Mouse (Mus musculus) heart, embryonic 12.5 days (tissue): ENCODE measurements at regions not wholly inside any gene's neighbourhood (a gene's known extent, or its start where the extent isn't known, plus 50 kb on each side); places are given as distances from the start of the nearest gene placed in this dataset.

Source experiments
- ATAC-seq: fragments of 200-750 bp; cut with Nextera tagmentation; 2 replicates; pipeline ENCODE4 v1.8.0; 2017; ENCODE audit warnings: moderate TSS enrichment, moderate library complexity; ENCODE audit not compliant: insufficient number of reproducible peaks, low FRiP score
- H3K27ac ChIP-seq: fragments of 300-500 bp; sonication (generic); 2 replicates; pipeline ENCODE4 v1.5.1; 2016; ENCODE audit warnings: mild to moderate bottlenecking, moderate library complexity; ENCODE audit not compliant: poor library complexity, severe bottlenecking
- H3K27me3 ChIP-seq: fragments of 300-500 bp; sonication (generic); replicated peaks from 2 replicates; pipeline ENCODE4 v1.6.1; 2016; ENCODE audit warnings: mild to moderate bottlenecking, moderate library complexity
- H3K36me3 ChIP-seq: fragments of 300-500 bp; sonication (generic); 2 replicates; pipeline ENCODE4 v1.6.1; 2016; ENCODE audit warnings: mild to moderate bottlenecking, moderate library complexity
- H3K4me1 ChIP-seq: fragments of 300-500 bp; sonication (generic); replicated peaks from 2 replicates; pipeline ENCODE4 v1.6.1; 2016; ENCODE audit warnings: mild to moderate bottlenecking
- H3K4me2 ChIP-seq: fragments of 300-500 bp; sonication (generic); 2 replicates; pipeline ENCODE4 v1.6.1; 2016; ENCODE audit warnings: mild to moderate bottlenecking, moderate library complexity
- H3K4me3 ChIP-seq: fragments of 300-500 bp; sonication (generic); 2 replicates; pipeline ENCODE4 v1.5.1; 2016; ENCODE audit warnings: mild to moderate bottlenecking
- H3K9ac ChIP-seq: fragments of 300-500 bp; sonication (generic); 2 replicates; pipeline ENCODE4 v1.6.1; 2016; ENCODE audit warnings: mild to moderate bottlenecking, moderate library complexity
- H3K9me3 ChIP-seq: fragments of 300-500 bp; sonication (generic); replicated peaks from 2 replicates; pipeline ENCODE4 v1.6.1; 2016; ENCODE audit warnings: mild to moderate bottlenecking, moderate library complexity
- WGBS: fragments of 180-500 bp; shearing (Covaris S2); methylation state at CpG from one replicate; pipeline ENCODE4 v1.1.7; 2016; 5-methylcytosine and 5-hydroxymethylcytosine counted together

DNA sequence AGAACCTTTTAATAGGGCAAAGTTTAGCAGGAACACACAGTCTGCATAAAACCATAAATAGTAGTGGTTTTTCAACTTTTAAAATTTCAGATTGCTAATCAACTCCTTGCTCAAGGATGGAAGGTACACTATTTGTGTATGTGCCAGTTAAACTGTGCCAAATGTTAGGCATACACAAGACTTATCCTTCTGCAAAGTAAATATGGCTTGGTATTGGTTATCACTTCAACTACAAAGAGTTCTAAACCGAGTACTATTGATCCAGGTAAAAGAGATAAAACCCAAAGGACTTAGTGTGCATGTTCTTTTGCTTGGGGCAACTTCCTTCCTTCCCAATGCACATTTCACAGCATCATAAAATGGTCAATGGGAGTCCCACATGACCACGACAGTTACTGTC is 1200.2 kb downstream of the Gsdmc2 start:
- H3K4me3 ChIP-seq, result no peak overlapping the region
- no peak for ATAC-seq
- no peaks in the 10 kb centered on the region for H3K9me3 ChIP-seq
- no peaks in the 10 kb centered on the region for H3K36me3 ChIP-seq
- H3K27me3 ChIP-seq, result no peaks in the 10 kb centered on the region
- no peak overlapping the region for H3K9ac ChIP-seq
- 74% methylated on average over 2 of the region's 2 CpGs for WGBS
- no peak overlapping the region for H3K27ac ChIP-seq
- no peak overlapping the region for H3K4me2 ChIP-seq
- H3K4me1 ChIP-seq, result no peaks in the 10 kb centered on the region

DNA sequence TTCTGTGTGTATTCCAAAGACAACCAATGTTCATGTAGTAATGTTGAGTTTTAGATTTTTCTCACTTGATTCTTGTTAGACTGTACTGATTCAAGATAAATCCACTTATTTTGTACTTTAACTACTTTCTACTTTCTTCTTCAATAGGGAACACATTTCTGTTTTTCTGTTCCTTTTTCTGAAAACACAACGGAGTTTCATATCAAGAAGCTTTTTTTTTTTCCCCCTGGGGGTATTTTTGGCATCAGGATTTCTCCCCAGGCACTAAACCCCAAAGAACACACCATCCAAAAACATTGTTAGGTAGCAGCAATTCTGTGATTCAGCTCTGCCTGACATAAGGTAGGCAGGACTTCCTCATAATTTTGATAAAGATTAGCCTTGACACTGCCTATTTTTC is 1200.7 kb downstream of the Gsdmc2 start:
- Histone ChIP-seq H3K4me2 (no peak overlapping the region), H3K4me1 (no peaks in the 10 kb centered on the region), H3K36me3 (no peaks in the 10 kb centered on the region), H3K27me3 (no peaks in the 10 kb centered on the region), H3K9ac (no peak overlapping the region), H3K9me3 (no peaks in the 10 kb centered on the region), H3K4me3 (no peak overlapping the region), H3K27ac (no peak overlapping the region)
- WGBS, result 62% methylated on average over 1 of the region's 1 CpGs
- ATAC-seq, result no peak

DNA sequence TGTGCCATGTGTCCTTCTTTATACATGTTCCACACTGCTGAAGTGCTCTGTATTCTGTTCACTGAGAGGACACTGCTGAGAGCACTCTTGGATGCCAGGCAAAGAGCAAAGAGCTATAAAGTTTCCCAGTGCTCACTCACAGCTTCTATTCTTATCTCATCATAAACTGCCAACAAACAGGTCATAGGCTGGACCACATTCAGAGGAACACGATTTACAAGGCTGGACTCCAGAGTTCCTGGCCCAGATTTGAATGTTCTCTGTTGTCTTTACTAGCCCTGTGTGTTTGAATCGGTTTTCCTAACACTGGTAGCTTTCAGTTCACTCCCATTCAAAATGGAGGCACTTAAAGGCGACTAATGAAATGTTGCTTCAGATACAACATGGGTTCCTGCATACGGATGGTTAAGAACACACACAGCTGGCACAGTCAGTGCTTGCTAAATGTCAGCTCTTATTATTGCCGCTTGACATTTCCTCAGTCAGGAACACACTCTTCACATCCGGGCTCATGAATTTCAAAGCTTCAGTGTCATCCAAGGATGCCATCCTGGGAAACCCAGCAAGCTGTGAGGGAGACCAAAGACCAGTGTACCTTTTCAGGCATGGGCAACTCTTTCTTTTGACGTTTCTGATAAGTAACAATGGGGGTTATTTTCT is 1203.8 kb downstream of the Gsdmc2 start:
- no peaks in the 10 kb centered on the region for H3K36me3 ChIP-seq
- no peak overlapping the region for H3K4me3 ChIP-seq
- H3K9me3 ChIP-seq, result no peaks in the 10 kb centered on the region
- 74% methylated on average over 7 of the region's 7 CpGs for WGBS
- H3K4me2 ChIP-seq, result no peak overlapping the region
- ATAC-seq, result no peak
- H3K4me1 ChIP-seq, result no peaks in the 10 kb centered on the region
- H3K9ac ChIP-seq, result no peak overlapping the region
- no peak overlapping the region for H3K27ac ChIP-seq
- no peaks in the 10 kb centered on the region for H3K27me3 ChIP-seq

DNA sequence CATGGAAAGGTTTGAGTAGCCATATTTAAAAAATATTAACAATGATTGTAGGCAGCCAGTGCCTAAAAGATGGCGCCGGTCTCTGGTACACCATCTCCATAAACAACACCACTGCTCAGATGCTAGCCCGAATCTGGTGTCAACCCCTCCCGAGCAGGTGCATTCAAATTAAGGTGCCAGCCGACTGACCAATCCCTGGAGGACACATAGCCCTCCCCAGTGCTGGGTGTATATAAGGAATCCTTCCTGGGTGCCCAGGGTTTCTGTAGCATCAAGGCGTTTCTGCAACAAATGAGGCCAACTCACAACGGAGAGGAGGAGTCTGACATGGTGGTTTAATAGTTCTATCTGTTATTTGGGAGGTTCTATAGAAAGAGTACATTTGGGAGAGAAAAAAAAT is 1219.6 kb downstream of the Gsdmc2 start:
- H3K36me3 ChIP-seq, result no peaks in the 10 kb centered on the region
- no peak overlapping the region for H3K9ac ChIP-seq
- H3K4me2 ChIP-seq, result no peak overlapping the region
- 84% methylated on average over 7 of the region's 7 CpGs for WGBS
- ATAC-seq, result no peak
- no peaks in the 10 kb centered on the region for H3K9me3 ChIP-seq
- no peak overlapping the region for H3K27ac ChIP-seq
- no peaks in the 10 kb centered on the region for H3K27me3 ChIP-seq
- no peaks in the 10 kb centered on the region for H3K4me1 ChIP-seq
- no peak overlapping the region for H3K4me3 ChIP-seq

DNA sequence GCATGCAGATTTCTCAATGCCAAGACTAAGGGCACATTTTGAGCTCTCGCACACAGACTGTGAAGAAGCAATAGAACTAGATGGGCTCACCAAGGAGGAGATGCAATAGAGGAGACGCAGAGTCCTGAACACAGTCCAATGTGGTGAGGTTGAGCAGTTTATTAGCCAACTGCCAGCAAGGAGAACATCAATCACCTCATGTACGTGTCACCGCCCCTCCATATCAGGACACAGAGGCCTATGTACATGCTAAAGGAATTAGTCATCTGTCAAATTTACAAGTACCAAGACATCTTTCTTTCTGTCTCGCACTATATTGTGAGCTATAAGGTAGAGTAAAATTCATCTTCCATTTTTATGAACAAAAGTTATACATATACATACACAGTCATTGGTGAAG is 1228.9 kb downstream of the Gsdmc2 start:
- Histone ChIP-seq H3K27me3 (no peaks in the 10 kb centered on the region), H3K27ac (no peak overlapping the region), H3K9me3 (no peaks in the 10 kb centered on the region), H3K36me3 (no peaks in the 10 kb centered on the region), H3K4me2 (no peak overlapping the region), H3K9ac (no peak overlapping the region), H3K4me3 (no peak overlapping the region), H3K4me1 (no peaks in the 10 kb centered on the region)
- 71% methylated on average over 5 of the region's 5 CpGs for WGBS
- no peak for ATAC-seq

DNA sequence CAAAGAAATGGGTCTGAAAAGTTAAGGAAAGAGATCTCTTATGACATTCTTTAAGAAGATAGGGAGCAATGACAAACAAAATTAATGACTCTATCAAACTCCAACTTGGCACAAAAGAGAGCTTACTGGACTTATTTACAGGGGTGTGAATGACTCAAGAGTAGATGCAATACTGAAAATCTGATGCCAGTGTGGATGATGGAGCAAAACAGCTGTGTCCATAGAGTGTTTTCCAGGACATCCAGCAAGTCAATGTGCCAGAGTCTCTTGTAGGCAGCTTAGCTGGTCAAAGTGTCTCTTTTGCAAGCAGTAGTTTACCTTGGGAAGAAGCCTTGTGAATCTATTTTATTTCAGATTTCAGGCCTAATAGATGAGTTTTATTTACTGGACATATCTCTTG is 1248.2 kb downstream of the Gsdmc2 start:
- no peaks in the 10 kb centered on the region for H3K36me3 ChIP-seq
- 0 out of 2 replicates have a peak, but pooled peaks cover 4% of the 10 kb centered on the region for H3K4me1 ChIP-seq
- no peaks in the 10 kb centered on the region for H3K9me3 ChIP-seq
- no peak overlapping the region for H3K27ac ChIP-seq
- H3K4me3 ChIP-seq, result no peak overlapping the region
- no peak overlapping the region for H3K9ac ChIP-seq
- no peaks in the 10 kb centered on the region for H3K27me3 ChIP-seq
- H3K4me2 ChIP-seq, result no peak overlapping the region
- no peak for ATAC-seq

DNA sequence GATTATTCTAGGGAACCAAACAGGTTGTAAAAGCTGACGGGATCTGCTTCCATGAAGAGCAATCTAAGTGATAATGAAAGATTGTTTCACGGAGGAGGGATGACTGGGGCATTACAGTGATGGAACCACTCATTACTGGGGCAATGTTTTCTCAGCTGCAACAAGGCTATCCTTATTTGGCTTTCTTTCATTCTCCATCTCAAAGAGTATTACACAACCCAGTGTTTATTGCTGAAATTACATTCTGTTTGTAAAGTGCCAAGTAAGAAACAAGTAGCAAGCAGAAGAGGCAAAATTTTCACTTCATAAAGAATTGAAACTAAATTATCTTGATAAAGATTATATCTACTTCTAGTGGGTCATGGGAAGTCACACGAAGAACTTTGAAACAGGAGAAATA is 1256.4 kb downstream of the Gsdmc2 start:
- H3K9me3 ChIP-seq, result no peaks in the 10 kb centered on the region
- H3K9ac ChIP-seq, result no peak overlapping the region
- no peaks in the 10 kb centered on the region for H3K27me3 ChIP-seq
- no peak for ATAC-seq
- WGBS, result 59% methylated on average over 3 of the region's 3 CpGs
- H3K27ac ChIP-seq, result no peak overlapping the region
- H3K4me2 ChIP-seq, result no peak overlapping the region
- 0 out of 2 replicates have a peak, but pooled peaks cover 4% of the 10 kb centered on the region for H3K4me1 ChIP-seq
- no peak overlapping the region for H3K4me3 ChIP-seq
- no peaks in the 10 kb centered on the region for H3K36me3 ChIP-seq

DNA sequence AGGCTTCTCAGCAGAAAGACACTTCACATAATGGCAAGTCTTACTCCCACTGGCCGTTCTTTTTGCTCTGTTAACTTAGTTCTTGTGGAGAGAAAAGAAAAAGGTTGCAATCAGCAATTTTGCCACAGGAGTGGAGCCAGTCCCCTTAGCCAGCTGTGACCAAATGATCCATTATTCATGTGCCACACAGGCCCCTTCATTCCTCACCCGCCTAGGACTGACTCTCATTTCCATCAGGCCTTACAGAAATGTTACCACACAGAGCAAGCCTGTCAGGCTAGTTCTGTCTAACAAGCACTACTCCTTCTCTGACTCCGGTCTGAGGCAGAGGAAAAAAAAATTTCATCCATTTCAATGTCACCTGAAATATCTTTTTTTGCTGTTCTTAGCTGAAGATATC is 1266.2 kb downstream of the Gsdmc2 start:
- no peaks in the 10 kb centered on the region for H3K4me1 ChIP-seq
- no peaks in the 10 kb centered on the region for H3K36me3 ChIP-seq
- no peak for ATAC-seq
- 73% methylated on average over 3 of the region's 3 CpGs for WGBS
- H3K4me2 ChIP-seq, result no peak overlapping the region
- no peaks in the 10 kb centered on the region for H3K9me3 ChIP-seq
- no peak overlapping the region for H3K9ac ChIP-seq
- H3K27me3 ChIP-seq, result no peaks in the 10 kb centered on the region
- H3K27ac ChIP-seq, result no peak overlapping the region
- H3K4me3 ChIP-seq, result no peak overlapping the region

DNA sequence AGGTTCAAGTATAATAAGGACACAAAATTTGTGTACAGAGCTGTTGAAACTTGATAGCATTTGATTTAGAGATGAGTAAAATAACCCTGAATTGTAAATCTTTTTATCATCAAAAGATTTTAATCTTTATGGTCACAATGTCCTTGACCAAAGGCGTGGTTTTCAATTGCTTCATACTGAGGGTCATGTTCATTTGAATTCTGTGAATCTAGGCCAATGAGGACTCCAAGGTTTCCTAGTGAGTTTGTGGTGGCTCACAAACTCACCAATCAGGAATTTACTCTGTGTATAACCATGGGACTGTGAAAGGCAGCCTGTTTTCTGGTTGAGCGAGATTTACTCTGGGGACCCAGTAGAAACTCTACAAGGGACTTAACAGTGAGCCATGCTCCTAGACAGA is 1269.2 kb downstream of the Gsdmc2 start:
- no peaks in the 10 kb centered on the region for H3K9me3 ChIP-seq
- H3K27me3 ChIP-seq, result no peaks in the 10 kb centered on the region
- WGBS, result 81% methylated on average over 2 of the region's 2 CpGs
- no peaks in the 10 kb centered on the region for H3K36me3 ChIP-seq
- H3K4me1 ChIP-seq, result no peaks in the 10 kb centered on the region
- no peak overlapping the region for H3K9ac ChIP-seq
- ATAC-seq, result no peak
- H3K4me3 ChIP-seq, result no peak overlapping the region
- no peak overlapping the region for H3K4me2 ChIP-seq
- no peak overlapping the region for H3K27ac ChIP-seq

DNA sequence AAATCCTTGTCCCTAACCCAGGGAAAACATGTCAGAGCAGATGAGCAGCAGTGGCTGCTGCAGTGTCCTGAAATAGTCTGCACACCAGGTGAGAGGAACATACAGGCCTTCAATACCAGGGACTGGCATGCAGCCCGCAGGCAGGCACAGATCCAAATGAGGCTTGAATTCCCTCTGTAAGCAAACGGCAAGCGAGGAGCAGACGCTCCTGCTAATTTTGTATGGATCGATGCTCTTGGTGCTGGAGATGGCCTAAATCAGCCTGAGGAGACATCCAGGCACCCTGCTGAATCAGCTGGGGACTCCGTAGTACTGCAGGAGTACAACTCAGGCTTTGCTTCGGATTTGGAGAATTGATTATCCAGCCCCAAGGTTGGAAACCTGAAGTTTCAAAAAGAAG is 1273.2 kb downstream of the Gsdmc2 start:
- Histone ChIP-seq H3K27me3 (no peaks in the 10 kb centered on the region), H3K36me3 (no peaks in the 10 kb centered on the region), H3K4me3 (no peak overlapping the region), H3K27ac (no peak overlapping the region), H3K4me2 (no peak overlapping the region), H3K9me3 (no peaks in the 10 kb centered on the region), H3K9ac (no peak overlapping the region), H3K4me1 (0 out of 2 replicates have a peak, but pooled peaks cover 4% of the 10 kb centered on the region)
- 78% methylated on average over 7 of the region's 7 CpGs for WGBS
- no peak for ATAC-seq

DNA sequence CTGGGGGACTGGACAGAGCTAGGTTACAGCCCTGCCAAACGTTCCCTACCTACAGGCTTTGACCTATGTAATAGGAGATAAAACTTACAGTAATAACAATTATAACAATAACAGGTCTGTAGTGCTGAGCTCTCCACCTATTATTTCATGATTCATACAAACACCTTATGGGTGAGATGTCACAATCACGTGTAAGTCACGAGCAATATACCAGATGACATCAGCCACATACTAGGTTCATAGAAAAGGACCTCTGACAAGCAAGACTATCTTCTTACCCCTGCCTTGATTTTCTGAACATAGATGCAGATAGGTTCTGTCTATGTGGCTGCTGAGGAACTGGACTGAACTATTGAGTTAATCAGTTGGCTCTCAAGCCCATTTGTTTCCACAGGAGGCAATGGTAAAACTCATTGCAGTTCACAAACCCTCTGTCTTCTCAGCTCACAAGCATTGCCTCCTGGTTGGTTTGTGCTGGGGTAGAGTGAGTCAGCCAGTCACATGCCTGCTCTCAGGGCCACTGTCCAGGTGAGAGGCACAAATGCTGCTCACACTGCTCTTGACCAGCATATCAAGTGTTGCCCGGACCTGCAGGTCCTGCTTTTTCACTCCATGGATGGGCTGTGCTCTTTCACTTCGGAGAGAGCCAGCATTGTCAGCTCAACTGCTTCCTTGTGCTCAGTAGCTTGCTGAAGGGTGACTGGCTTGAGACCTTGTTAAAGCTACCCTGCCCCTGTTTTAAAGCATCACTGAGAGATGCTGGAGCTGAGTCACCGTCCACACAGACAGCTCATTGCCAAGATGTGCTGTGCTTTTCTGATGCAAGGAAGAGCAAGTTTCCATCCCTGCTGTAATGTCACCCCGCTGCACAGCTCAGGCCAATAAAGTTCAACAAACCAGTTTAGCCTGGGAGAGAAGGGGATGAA is 1275.9 kb downstream of the Gsdmc2 start:
- 72% methylated on average over 7 of the region's 7 CpGs for WGBS
- H3K27ac ChIP-seq, result no peak overlapping the region
- no peaks in the 10 kb centered on the region for H3K36me3 ChIP-seq
- no peak overlapping the region for H3K4me2 ChIP-seq
- ATAC-seq, result peak; percentile 64; the same call in 1 of the 2 replicates
- H3K27me3 ChIP-seq, result no peaks in the 10 kb centered on the region
- peaks cover 10% of the 10 kb centered on the region for H3K4me1 ChIP-seq
- H3K9ac ChIP-seq, result no peak overlapping the region
- no peak overlapping the region for H3K4me3 ChIP-seq
- no peaks in the 10 kb centered on the region for H3K9me3 ChIP-seq
